Mouse (Mus musculus): ENCODE measurements around the gene Mme. TPM values are rescaled to one million over a fixed set of nuclear protein-coding genes. Genes with fewer than 3 reads are reported as not detected.
A peak's percentile ranks its signal among the peaks of the same experiment; 100 is the strongest.

Mme gene
- polyA plus RNA-seq, 1 experiment from 2014 or later = 4.2 TPM

DNA sequence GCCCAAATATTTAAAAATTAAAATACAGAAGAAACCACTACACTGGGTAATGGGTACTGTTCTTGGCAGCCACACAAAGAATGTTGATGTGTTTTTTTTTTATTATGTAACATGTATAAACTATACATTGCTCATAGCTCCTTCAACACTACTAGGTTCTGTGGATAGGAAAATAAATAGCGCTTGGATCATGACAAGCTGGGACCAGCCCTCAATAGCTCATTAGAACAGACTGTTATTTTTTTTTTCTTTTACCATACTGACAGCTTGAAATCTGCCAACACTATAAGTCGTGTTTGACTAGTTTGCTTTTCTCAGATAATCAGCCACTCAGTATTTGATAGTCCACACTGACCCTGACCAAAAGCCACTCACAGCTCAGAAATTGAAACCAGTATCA is 150.0 kb downstream of the Mme start:
- Histone ChIP-seq H3K9me3 (ENCODE audit: low read depth, low read length) (no peaks in the 10 kb centered on the region), H3K4me1 (ENCODE audit: insufficient read depth) (no peaks in the 10 kb centered on the region), H3K4me3 (ENCODE audit: low read depth, low read length) (no peak overlapping the region), H3K27ac (ENCODE audit: low read depth) (no peak overlapping the region), H3K4me2 (no peak overlapping the region), H3K36me3 (ENCODE audit: insufficient read depth) (no peaks in the 10 kb centered on the region), H3K27me3 (ENCODE audit: insufficient read depth, low read length) (no peaks in the 10 kb centered on the region), H3K9ac (no peak overlapping the region)
- peak; percentile 49 for DNase-seq
- no peak for TF ChIP-seq CTCF (IDR thresholded peaks at IDR 0.05; ENCODE audit: low read depth)
- peak; percentile 91 for ATAC-seq (ENCODE audit: insufficient read depth)
- WGBS = 40% methylated on average over 2 of the region's 2 CpGs

DNA sequence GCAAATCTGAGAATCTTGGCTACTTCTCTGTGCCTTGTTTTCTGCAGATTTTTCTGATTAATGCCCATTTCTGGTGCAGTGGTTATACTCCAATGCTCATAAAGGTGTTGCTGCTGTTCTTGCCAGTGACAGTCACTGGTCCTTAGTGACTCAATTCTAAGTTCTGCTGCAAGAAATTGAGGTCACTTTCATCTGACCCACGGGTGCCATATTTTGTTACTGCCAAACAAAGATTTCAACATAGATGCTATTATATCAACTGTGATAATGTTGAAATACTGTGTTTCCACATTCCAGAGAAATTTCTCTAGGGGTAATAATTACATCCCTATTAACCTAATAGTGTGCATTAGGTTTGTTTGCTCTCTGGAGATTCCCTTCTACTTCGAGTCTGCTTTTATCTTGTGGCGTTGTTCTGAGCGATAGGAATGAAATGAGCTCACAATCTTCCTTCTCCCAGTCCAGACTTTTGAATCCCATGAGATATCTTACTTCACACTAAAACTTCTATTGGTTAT is 153.1 kb downstream of the Mme start:
- 64% methylated on average over 4 of the region's 4 CpGs for WGBS
- ATAC-seq (ENCODE audit: insufficient read depth) (peak; percentile 30; the same call in 1 of the 2 replicates), DNase-seq (peak; percentile 75)
- Histone ChIP-seq H3K4me1 (ENCODE audit: insufficient read depth) (no peaks in the 10 kb centered on the region), H3K4me2 (no peak overlapping the region), H3K9me3 (ENCODE audit: low read depth, low read length) (no peaks in the 10 kb centered on the region), H3K4me3 (ENCODE audit: low read depth, low read length) (no peak overlapping the region), H3K27ac (ENCODE audit: low read depth) (no peak overlapping the region), H3K9ac (no peak overlapping the region), H3K36me3 (ENCODE audit: insufficient read depth) (no peaks in the 10 kb centered on the region), H3K27me3 (ENCODE audit: insufficient read depth, low read length) (no peaks in the 10 kb centered on the region)
- TF ChIP-seq CTCF (IDR thresholded peaks at IDR 0.05; ENCODE audit: low read depth) = no peak

GRCm38 (mm10) chr3:63398171-63398570 is 156.8 kb downstream of the Mme start:
- H3K27me3 ChIP-seq (ENCODE audit: insufficient read depth, low read length) = no peaks in the 10 kb centered on the region
- H3K4me2 ChIP-seq = no peak overlapping the region
- no peak for DNase-seq
- WGBS = 47% methylated on average over 4 of the region's 4 CpGs
- no peak overlapping the region for H3K9ac ChIP-seq
- TF ChIP-seq CTCF (IDR thresholded peaks at IDR 0.05; ENCODE audit: low read depth) = no peak
- no peaks in the 10 kb centered on the region for H3K4me1 ChIP-seq (ENCODE audit: insufficient read depth)
- H3K4me3 ChIP-seq (ENCODE audit: low read depth, low read length) = no peak overlapping the region
- no peak for ATAC-seq (ENCODE audit: insufficient read depth)
- no peak overlapping the region for H3K27ac ChIP-seq (ENCODE audit: low read depth)
- H3K9me3 ChIP-seq (ENCODE audit: low read depth, low read length) = no peaks in the 10 kb centered on the region
- no peaks in the 10 kb centered on the region for H3K36me3 ChIP-seq (ENCODE audit: insufficient read depth)

- Histone ChIP-seq H3K4me3 (ENCODE audit: low read depth, low read length) (no peak overlapping the region), H3K4me1 (ENCODE audit: insufficient read depth) (no peaks in the 10 kb centered on the region), H3K4me2 (no peak overlapping the region), H3K27ac (ENCODE audit: low read depth) (no peak overlapping the region), H3K9me3 (ENCODE audit: low read depth, low read length) (no peaks in the 10 kb centered on the region), H3K36me3 (ENCODE audit: insufficient read depth) (no peaks in the 10 kb centered on the region), H3K27me3 (ENCODE audit: insufficient read depth, low read length) (no peaks in the 10 kb centered on the region), H3K9ac (no peak overlapping the region)
- ATAC-seq (ENCODE audit: insufficient read depth) = peak; percentile 17; the same call in 1 of the 2 replicates
- DNase-seq = peak; percentile 11
- WGBS = 65% methylated on average over 3 of the region's 3 CpGs
- no peak for TF ChIP-seq CTCF (IDR thresholded peaks at IDR 0.05; ENCODE audit: low read depth)
Measured at GRCm38 (mm10) chr3:63406438-63406837, 165.1 kb downstream of the Mme start.

- no peak for TF ChIP-seq CTCF (IDR thresholded peaks at IDR 0.05; ENCODE audit: low read depth)
- Histone ChIP-seq H3K27me3 (ENCODE audit: insufficient read depth, low read length) (no peaks in the 10 kb centered on the region), H3K9me3 (ENCODE audit: low read depth, low read length) (no peaks in the 10 kb centered on the region), H3K4me2 (no peak overlapping the region), H3K36me3 (ENCODE audit: insufficient read depth) (no peaks in the 10 kb centered on the region), H3K4me3 (ENCODE audit: low read depth, low read length) (no peak overlapping the region), H3K9ac (no peak overlapping the region), H3K4me1 (ENCODE audit: insufficient read depth) (no peaks in the 10 kb centered on the region), H3K27ac (ENCODE audit: low read depth) (no peak overlapping the region)
- WGBS = 89% methylated on average over 4 of the region's 4 CpGs
- DNase-seq (no peak), ATAC-seq (ENCODE audit: insufficient read depth) (no peak)
Measured at GRCm38 (mm10) chr3:63411006-63411405, 169.7 kb downstream of the Mme start.

- ATAC-seq (ENCODE audit: insufficient read depth) = peak; percentile 79; the same call in 1 of the 2 replicates
- 52% methylated on average over 6 of the region's 6 CpGs for WGBS
- Histone ChIP-seq H3K9ac (no peak overlapping the region), H3K4me1 (ENCODE audit: insufficient read depth) (no peaks in the 10 kb centered on the region), H3K36me3 (ENCODE audit: insufficient read depth) (no peaks in the 10 kb centered on the region), H3K4me3 (ENCODE audit: low read depth, low read length) (no peak overlapping the region), H3K9me3 (ENCODE audit: low read depth, low read length) (no peaks in the 10 kb centered on the region), H3K4me2 (no peak overlapping the region), H3K27ac (ENCODE audit: low read depth) (no peak overlapping the region), H3K27me3 (ENCODE audit: insufficient read depth, low read length) (no peaks in the 10 kb centered on the region)
- peak; percentile 72 for DNase-seq
- no peak for TF ChIP-seq CTCF (IDR thresholded peaks at IDR 0.05; ENCODE audit: low read depth)
Measured at GRCm38 (mm10) chr3:63412220-63412937, 171.0 kb downstream of the Mme start.

GRCm38 (mm10) chr3:63413046-63413911 is 171.9 kb downstream of the Mme start:
- no peak overlapping the region for H3K9ac ChIP-seq
- ATAC-seq (ENCODE audit: insufficient read depth) = no peak; the same call in 1 of the 2 replicates
- 55% methylated on average over 6 of the region's 6 CpGs for WGBS
- H3K27me3 ChIP-seq (ENCODE audit: insufficient read depth, low read length) = no peaks in the 10 kb centered on the region
- DNase-seq = no peak
- TF ChIP-seq CTCF (IDR thresholded peaks at IDR 0.05; ENCODE audit: low read depth) = no peak
- H3K9me3 ChIP-seq (ENCODE audit: low read depth, low read length) = no peaks in the 10 kb centered on the region
- H3K4me1 ChIP-seq (ENCODE audit: insufficient read depth) = no peaks in the 10 kb centered on the region
- no peaks in the 10 kb centered on the region for H3K36me3 ChIP-seq (ENCODE audit: insufficient read depth)
- no peak overlapping the region for H3K4me3 ChIP-seq (ENCODE audit: low read depth, low read length)
- no peak overlapping the region for H3K4me2 ChIP-seq
- no peak overlapping the region for H3K27ac ChIP-seq (ENCODE audit: low read depth)
